Comparison of ENCODE assay signal across 8 mouse cellular contexts in genomic region chr2:179974651-179975471, GRCm38 (mm10). TPM values are rescaled to one million over a fixed set of nuclear protein-coding genes. Genes with fewer than 3 reads are reported as not detected.
DNase-seq lines count a peak whose midpoint lies in the region; ATAC-seq and TF ChIP-seq lines count a peak whose summit lies in the region.

No protein-coding gene starts in this region.

- peaks cover 27% of the 10 kb centered on the region for H3K4me1 ChIP-seq in brown adipose tissue, adult 24 weeks (ENCODE audit: control insufficient read depth, insufficient read depth, insufficient read length, low read length)
- H3K4me1 ChIP-seq in forebrain, postnatal 0 days (ENCODE audit: insufficient read depth): peaks cover 19% of the 10 kb centered on the region
- peaks cover 24% of the 10 kb centered on the region for H3K4me1 ChIP-seq in kidney, adult 2 months (ENCODE audit: control insufficient read depth, insufficient read depth, low read length)
- peaks cover 30% of the 10 kb centered on the region for H3K4me1 ChIP-seq in lung, embryonic 15.5 days
- H3K4me1 ChIP-seq in olfactory bulb, adult 2 months (ENCODE audit: control insufficient read depth, insufficient read depth, low read length): peaks cover 31% of the 10 kb centered on the region

- peak overlapping the region; percentile 75 for H3K4me3 ChIP-seq in gastrocnemius, adult 2 months
- peak overlapping the region; percentile 62 for H3K4me3 ChIP-seq in brown adipose tissue, adult 24 weeks (ENCODE audit: insufficient read depth, low read depth, low read length)
- H3K4me3 ChIP-seq in forebrain, postnatal 0 days (ENCODE audit: low read depth, low read length): peak overlapping the region; percentile 98
- H3K4me3 ChIP-seq in kidney, adult 2 months (ENCODE audit: insufficient read depth, low read depth, low read length): peak overlapping the region; percentile 60
- peak overlapping the region; percentile 78 for H3K4me3 ChIP-seq in lung, embryonic 15.5 days
- H3K4me3 ChIP-seq in olfactory bulb, adult 2 months (ENCODE audit: insufficient read depth, low read depth, low read length): peak overlapping the region; percentile 54

- peak overlapping the region; percentile 69 for H3K27ac ChIP-seq in gastrocnemius, adult 2 months
- H3K27ac ChIP-seq in brown adipose tissue, adult 24 weeks (replicated peaks; ENCODE audit: low read depth, low read length): no peak overlapping the region
- no peak overlapping the region for H3K27ac ChIP-seq in forebrain, postnatal 0 days (ENCODE audit: low read depth, low read length)
- H3K27ac ChIP-seq in kidney, adult 2 months (ENCODE audit: insufficient read depth, low read depth, low read length): peak overlapping the region; percentile 43; the same call in 1 of the 2 replicates
- no peak overlapping the region for H3K27ac ChIP-seq in lung, embryonic 15.5 days
- no peak overlapping the region for H3K27ac ChIP-seq in olfactory bulb, adult 2 months (ENCODE audit: insufficient read depth, low read depth, low read length)

- no peaks in the 10 kb centered on the region for H3K36me3 ChIP-seq in forebrain, postnatal 0 days (ENCODE audit: insufficient read depth)
- H3K36me3 ChIP-seq in kidney, adult 2 months (ENCODE audit: control insufficient read depth, insufficient read depth, low read length): no peaks in the 10 kb centered on the region
- no peaks in the 10 kb centered on the region for H3K36me3 ChIP-seq in lung, embryonic 15.5 days

- no peaks in the 10 kb centered on the region for H3K9me3 ChIP-seq in forebrain, postnatal 0 days (ENCODE audit: low read length)
- H3K9me3 ChIP-seq in lung, embryonic 15.5 days: no peaks in the 10 kb centered on the region

- DNase-seq in gastrocnemius, adult 2 months: peak; percentile 57
- no peak for DNase-seq in gastrocnemius, postnatal 14 days
- DNase-seq in forebrain, postnatal 0 days: peak; percentile 24
- DNase-seq in kidney, adult 2 months: peak; percentile 76
- no peak for DNase-seq in frontal cortex, postnatal 25 days (ENCODE audit: low spot score in 2 of 2)

- peak overlapping the region; percentile 98 for H3K4me2 ChIP-seq in forebrain, postnatal 0 days (ENCODE audit: low read depth)
- peak overlapping the region; percentile 96 for H3K4me2 ChIP-seq in lung, embryonic 15.5 days

- intact Hi-C loops in gastrocnemius, adult 2 months (cut with DNase I): loop anchor here (5.0 kb wide), 1 partner anchor 67 kb away; the partner anchor contains the start of genes Psma7 and Ss18l1
- intact Hi-C loops in gastrocnemius, postnatal 14 days (cut with DNase I; ENCODE audit: low total_unique reads): no loop called here

- TF ChIP-seq POLR2A in kidney, adult 2 months (IDR thresholded peaks at IDR 0.05; ENCODE audit: low read depth, low read length): no peak
- no peak for TF ChIP-seq POLR2A in olfactory bulb, adult 2 months (IDR thresholded peaks at IDR 0.05; ENCODE audit: insufficient read depth, low read depth, low read length)

- H3K27me3 ChIP-seq in forebrain, postnatal 0 days (ENCODE audit: insufficient read depth, low read length): no peaks in the 10 kb centered on the region
- no peaks in the 10 kb centered on the region for H3K27me3 ChIP-seq in kidney, adult 2 months (replicated peaks; ENCODE audit: control insufficient read depth, insufficient read depth, low read length)
- H3K27me3 ChIP-seq in lung, embryonic 15.5 days: no peaks in the 10 kb centered on the region

- no peak for TF ChIP-seq CTCF in gastrocnemius, adult 2 months (IDR thresholded peaks at IDR 0.05)
- no peak for TF ChIP-seq CTCF in forebrain, postnatal 0 days (IDR thresholded peaks at IDR 0.05; ENCODE audit: low read depth)
- TF ChIP-seq CTCF in kidney, adult 2 months (conservative IDR thresholded peaks at IDR 0.05; ENCODE audit: insufficient read depth, insufficient read length, low read depth, low read length): no peak
- no peak for TF ChIP-seq CTCF in olfactory bulb, adult 2 months (IDR thresholded peaks at IDR 0.05; ENCODE audit: insufficient read depth, low read depth, low read length)

- no peak for ATAC-seq in forebrain, postnatal 0 days
- ATAC-seq in lung, embryonic 15.5 days (ENCODE audit: borderline replicate concordance, extremely low read depth, low FRiP score, low TSS enrichment): no peak

- peak overlapping the region; percentile 98 for H3K9ac ChIP-seq in forebrain, postnatal 0 days
- peak overlapping the region; percentile 52 for H3K9ac ChIP-seq in lung, embryonic 15.5 days

- WGBS in forebrain, postnatal 0 days: 1% methylated on average over 44 of the region's 45 CpGs
- WGBS in kidney, adult 2 months: 16% methylated on average over 45 of the region's 45 CpGs
- whole genome bisulfite sequencing in lung, embryonic 15.5 days: 6% methylated on average over 45 of the region's 45 CpGs
- WGBS in olfactory bulb, adult 2 months: 4% methylated on average over 45 of the region's 45 CpGs

RNA-seq across cellular contexts. Expression of gene Taf4, which starts 1.6 kb away (rescaled TPM):
- 10 to 100 TPM; 10.5 to 10.9 TPM for total RNA-seq in gastrocnemius, adult 2 months (2021)
- total RNA-seq in gastrocnemius, postnatal 14 days (2021): 1 to 10 TPM; 7.6 to 7.7 TPM
- 7.1 and 8.0 TPM in 2 replicates for polyA plus RNA-seq in brown adipose tissue, adult 24 weeks (2012; ENCODE audit: insufficient read depth, insufficient read length, missing spikeins)
- 11.4 and 12.5 TPM in 2 replicates for total RNA-seq in forebrain, postnatal 0 days (2014; rRNA removed)
- polyA plus RNA-seq in forebrain, postnatal 0 days (2015; fragmentation: Nextera tagmentation; extraction: Ambion mirVana): 2.1 and 2.4 TPM in 2 replicates
- polyA plus RNA-seq in kidney, adult 2 months (2012; rRNA removed): 7.3 and 8.9 TPM in 2 replicates
- polyA plus RNA-seq in lung, embryonic 15.5 days (2015; fragmentation: Nextera tagmentation; extraction: Ambion mirVana): 3.4 and 3.7 TPM in 2 replicates
- polyA plus RNA-seq in olfactory bulb, adult 2 months (2012; ENCODE audit: insufficient read depth, insufficient read length, low replicate concordance, missing spikeins): not detected in 2 replicates

RNA-seq across cellular contexts. Expression of gene Lsm14b, which starts 49.9 kb away (rescaled TPM):
- total RNA-seq in gastrocnemius, adult 2 months (2021): 10 to 100 TPM; 46.2 to 48.3 TPM
- 10 to 100 TPM; 43.7 to 45.0 TPM for total RNA-seq in gastrocnemius, postnatal 14 days (2021)
- 19.9 and 25.8 TPM in 2 replicates for polyA plus RNA-seq in brown adipose tissue, adult 24 weeks (2012; ENCODE audit: insufficient read depth, insufficient read length, missing spikeins)
- 154 and 162 TPM in 2 replicates for total RNA-seq in forebrain, postnatal 0 days (2014; rRNA removed)
- 24.4 and 24.8 TPM in 2 replicates for polyA plus RNA-seq in forebrain, postnatal 0 days (2015; fragmentation: Nextera tagmentation; extraction: Ambion mirVana)
- polyA plus RNA-seq in kidney, adult 2 months (2012; rRNA removed): 27.2 and 29.5 TPM in 2 replicates
- polyA plus RNA-seq in lung, embryonic 15.5 days (2015; fragmentation: Nextera tagmentation; extraction: Ambion mirVana): 7.5 and 9.5 TPM in 2 replicates
- polyA plus RNA-seq in olfactory bulb, adult 2 months (2012; ENCODE audit: insufficient read depth, insufficient read length, low replicate concordance, missing spikeins): 121 and 180 TPM in 2 replicates

Comparison
In these comparisons a context has a peak if more than half of its experiments do, and no peak if none do; other contexts are left out.
1. DNase-seq: peak in gastrocnemius, adult 2 months (single experiment), forebrain, postnatal 0 days (single experiment) and kidney, adult 2 months (single experiment); none in gastrocnemius, postnatal 14 days (single experiment) and frontal cortex, postnatal 25 days (0 of 2).
2. H3K27ac ChIP-seq: peak in gastrocnemius, adult 2 months (single experiment) and kidney, adult 2 months (single experiment); none in brown adipose tissue, adult 24 weeks (single experiment), forebrain, postnatal 0 days (single experiment), lung, embryonic 15.5 days (single experiment) and olfactory bulb, adult 2 months (single experiment).
3. Peak in every context shown above with its lines, with median percentiles within 50 percentile points of each other: H3K4me3 ChIP-seq.